Mouse (Mus musculus) embryonic facial prominence, embryonic 11.5 days (tissue): ENCODE data around the gene Morc3. TPM values are rescaled to one million over a fixed set of nuclear protein-coding genes. Genes with fewer than 3 reads are reported as not detected.

Source experiments
- ATAC-seq: fragments of 200-750 bp; cut with Nextera tagmentation; replicated peaks from 2 replicates; pipeline ENCODE4 v1.8.0; 2017; ENCODE audit warnings: low read depth; ENCODE audit not compliant: insufficient number of reproducible peaks, low FRiP score, low TSS enrichment
- DNase-seq: peaks from one replicate; pipeline ENCODE4 v3.0.0-alpha.2; 2015; ENCODE audit warnings: low spot score
- H3K27ac ChIP-seq: fragments of 300-500 bp; sonication (generic); replicated peaks from 2 replicates; pipeline ENCODE4 v1.5.1; 2014; ENCODE audit warnings: mild to moderate bottlenecking, low read depth, low read length, control low read depth
- H3K27me3 ChIP-seq: fragments of 300-500 bp; sonication (generic); 2 replicates; pipeline ENCODE4 v1.6.1; 2014; ENCODE audit warnings: mild to moderate bottlenecking, low read length, moderate library complexity, mixed read lengths; ENCODE audit not compliant: control insufficient read depth, insufficient read depth
- H3K36me3 ChIP-seq: fragments of 300-500 bp; sonication (generic); replicated peaks from 2 replicates; pipeline ENCODE4 v1.6.1; 2014; ENCODE audit warnings: low read depth, mild to moderate bottlenecking, low read length, moderate library complexity, mixed read lengths; ENCODE audit not compliant: control insufficient read depth, insufficient read depth
- H3K4me1 ChIP-seq: fragments of 300-500 bp; sonication (generic); 2 replicates; pipeline ENCODE4 v1.6.1; 2014; ENCODE audit warnings: low read length, mixed read lengths; ENCODE audit not compliant: control insufficient read depth, insufficient read depth
- H3K4me2 ChIP-seq: fragments of 300-500 bp; sonication (generic); 2 replicates; pipeline ENCODE4 v1.6.1; 2014; ENCODE audit warnings: low read depth, mild to moderate bottlenecking, control low read depth, low read length, moderate library complexity
- H3K4me3 ChIP-seq: fragments of 300-500 bp; sonication (generic); 2 replicates; pipeline ENCODE4 v1.5.1; 2014; ENCODE audit warnings: low read depth, low read length, control low read depth
- H3K9ac ChIP-seq: fragments of 300-500 bp; sonication (generic); replicated peaks from 2 replicates; pipeline ENCODE4 v1.6.1; 2014; ENCODE audit warnings: mild to moderate bottlenecking, control low read depth, low read length
- H3K9me3 ChIP-seq: fragments of 300-500 bp; sonication (generic); replicated peaks from 2 replicates; pipeline ENCODE4 v1.6.1; 2016; ENCODE audit warnings: mild to moderate bottlenecking, low read length, inconsistent platforms, mixed read lengths; ENCODE audit not compliant: control insufficient read depth
- WGBS: fragments of 180-500 bp; shearing (Covaris S2); extraction: QIAGEN DNeasy Blood & Tissue Kit; methylation state at CpG from one replicate; pipeline ENCODE4 v1.1.7; 2014; 5-methylcytosine and 5-hydroxymethylcytosine counted together
- polyA plus RNA-seq: library from polyadenylated mRNA; unstranded; fragments of >200 nt; fragmentation: Nextera tagmentation; extraction: Ambion mirVana; gene quantifications from 2 replicates; pipeline ENCODE4 v1.2.1, GENCODE M21; 2014

The Morc3 gene
- polyA plus RNA-seq, 1 experiment from 2014 or later = 33.2 TPM

DNA sequence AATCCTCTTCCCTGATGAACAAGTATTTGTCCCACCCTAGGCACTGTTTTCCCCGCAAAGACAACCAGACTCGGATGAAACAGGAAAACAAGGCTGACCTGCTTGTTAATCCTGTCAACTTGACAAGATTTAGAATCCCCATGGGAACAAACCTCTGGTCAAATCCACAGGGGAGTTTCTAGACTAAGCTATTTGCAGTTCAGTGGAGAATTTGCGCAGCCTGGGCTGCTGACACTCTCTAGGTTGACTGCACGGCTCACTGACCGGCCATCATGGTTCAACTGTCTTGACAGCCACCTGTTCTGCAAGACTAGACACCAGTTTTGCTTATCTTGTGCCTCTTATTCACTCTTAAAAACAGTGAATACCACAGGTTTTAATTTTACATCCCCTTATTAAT, 1.0 kb upstream of the Morc3 start:
- Histone ChIP-seq H3K4me3 (no peak overlapping the region), H3K9me3 (no peaks in the 10 kb centered on the region), H3K4me2 (no peak overlapping the region), H3K27me3 (no peaks in the 10 kb centered on the region), H3K36me3 (no peaks in the 10 kb centered on the region), H3K4me1 (no peaks in the 10 kb centered on the region), H3K27ac (no peak overlapping the region), H3K9ac (no peak overlapping the region)
- no peak for DNase-seq
- 65% methylated on average over 5 of the region's 5 CpGs for WGBS
- no peak for ATAC-seq

GRCm38 (mm10) chr16:93832451-93833276, 743 bp downstream of the Morc3 start:
- H3K9me3 ChIP-seq = no peaks in the 10 kb centered on the region
- H3K4me2 ChIP-seq = peak overlapping the region; percentile 59
- no peaks in the 10 kb centered on the region for H3K27me3 ChIP-seq
- H3K27ac ChIP-seq = peak overlapping the region; percentile 85; the same call in 1 of the 2 replicates
- H3K36me3 ChIP-seq = no peaks in the 10 kb centered on the region
- peak overlapping the region; percentile 59 for H3K4me3 ChIP-seq
- H3K9ac ChIP-seq = peak overlapping the region; percentile 91
- 1% methylated on average over 47 of the region's 69 CpGs for WGBS
- ATAC-seq (peak; percentile 65), DNase-seq (peak; percentile 70)
- no peaks in the 10 kb centered on the region for H3K4me1 ChIP-seq

GRCm38 (mm10) chr16:93833551-93833950, 1.6 kb downstream of the Morc3 start:
- peak overlapping the region; percentile 59 for H3K4me3 ChIP-seq
- no peak for ATAC-seq
- no peaks in the 10 kb centered on the region for H3K9me3 ChIP-seq
- H3K4me2 ChIP-seq = peak overlapping the region; percentile 59
- no peak overlapping the region for H3K27ac ChIP-seq
- 85% methylated on average over 6 of the region's 6 CpGs for WGBS
- H3K36me3 ChIP-seq = no peaks in the 10 kb centered on the region
- H3K4me1 ChIP-seq = no peaks in the 10 kb centered on the region
- no peak overlapping the region for H3K9ac ChIP-seq
- H3K27me3 ChIP-seq = no peaks in the 10 kb centered on the region
- DNase-seq = no peak

- DNase-seq (no peak), ATAC-seq (no peak)
- H3K4me2 ChIP-seq = no peak overlapping the region
- no peaks in the 10 kb centered on the region for H3K36me3 ChIP-seq
- no peak overlapping the region for H3K9ac ChIP-seq
- H3K4me3 ChIP-seq = no peak overlapping the region
- WGBS = 93% methylated on average over 2 of the region's 2 CpGs
- H3K27me3 ChIP-seq = no peaks in the 10 kb centered on the region
- H3K4me1 ChIP-seq = no peaks in the 10 kb centered on the region
- no peaks in the 10 kb centered on the region for H3K9me3 ChIP-seq
- no peak overlapping the region for H3K27ac ChIP-seq
Observed at GRCm38 (mm10) chr16:93834076-93834475, 2.2 kb downstream of the Morc3 start.

DNA sequence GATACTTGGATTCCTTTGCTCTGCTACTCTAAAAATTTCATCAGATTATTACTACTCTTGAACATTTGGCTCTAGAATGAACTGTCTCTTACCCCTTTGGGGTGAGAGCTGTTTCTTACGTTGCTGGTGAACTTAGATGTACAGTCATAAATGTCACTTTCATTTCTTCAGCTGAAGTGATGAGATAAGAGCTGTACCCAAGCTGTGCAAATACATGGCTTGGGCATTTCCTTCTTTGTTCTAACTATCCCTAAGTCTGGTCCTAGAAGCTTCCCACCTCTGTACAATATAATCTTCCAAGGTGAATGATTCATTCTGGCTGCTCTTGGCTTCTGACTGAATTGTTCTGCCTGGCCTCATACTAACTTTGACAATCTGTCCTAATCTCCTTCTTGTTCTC, 7.1 kb downstream of the Morc3 start:
- Histone ChIP-seq H3K27ac (no peak overlapping the region), H3K4me1 (no peaks in the 10 kb centered on the region), H3K27me3 (no peaks in the 10 kb centered on the region), H3K4me2 (no peak overlapping the region), H3K9me3 (no peaks in the 10 kb centered on the region), H3K4me3 (no peak overlapping the region), H3K36me3 (no peaks in the 10 kb centered on the region; the same call in 1 of the 2 replicates), H3K9ac (no peak overlapping the region)
- 88% methylated on average over 1 of the region's 1 CpGs for WGBS
- ATAC-seq (no peak), DNase-seq (no peak)

- no peak for ATAC-seq
- H3K4me2 ChIP-seq = no peak overlapping the region
- H3K9me3 ChIP-seq = no peaks in the 10 kb centered on the region
- no peaks in the 10 kb centered on the region; the same call in 1 of the 2 replicates for H3K36me3 ChIP-seq
- DNase-seq = no peak
- H3K27me3 ChIP-seq = no peaks in the 10 kb centered on the region
- no peaks in the 10 kb centered on the region for H3K4me1 ChIP-seq
- no peak overlapping the region for H3K9ac ChIP-seq
- H3K4me3 ChIP-seq = no peak overlapping the region
- 92% methylated on average over 3 of the region's 3 CpGs for WGBS
- H3K27ac ChIP-seq = no peak overlapping the region
Observed at GRCm38 (mm10) chr16:93850527-93850926, 18.6 kb downstream of the Morc3 start.

DNA sequence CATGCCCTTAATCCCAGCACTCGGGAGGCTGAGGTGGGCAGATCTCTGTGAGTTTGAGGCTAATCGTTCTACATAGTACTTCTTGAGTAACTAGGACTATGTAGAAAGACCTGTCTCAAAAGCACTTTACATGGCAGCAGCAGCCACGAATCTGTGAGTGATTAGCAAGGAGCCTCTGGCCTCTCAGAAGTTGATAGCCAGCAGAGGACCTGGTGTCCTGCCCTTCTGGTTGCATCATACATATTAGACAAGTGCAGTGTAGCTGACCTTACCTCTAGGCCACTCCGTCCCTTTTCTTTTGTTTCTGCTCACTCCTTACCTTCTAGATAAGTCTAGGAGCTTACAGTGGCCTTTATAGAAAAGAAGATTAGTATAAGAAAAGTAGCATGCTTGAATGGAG, 28.0 kb downstream of the Morc3 start:
- peaks cover 16% of the 10 kb centered on the region for H3K36me3 ChIP-seq
- WGBS = 79% methylated on average over 4 of the region's 4 CpGs

GRCm38 (mm10) chr16:93860686-93861085, 28.8 kb downstream of the Morc3 start:
- Histone ChIP-seq H3K9ac (no peak overlapping the region), H3K9me3 (no peaks in the 10 kb centered on the region), H3K4me1 (no peaks in the 10 kb centered on the region), H3K4me2 (no peak overlapping the region), H3K27me3 (no peaks in the 10 kb centered on the region), H3K4me3 (no peak overlapping the region), H3K27ac (no peak overlapping the region), H3K36me3 (peaks cover 16% of the 10 kb centered on the region)
- DNase-seq (no peak), ATAC-seq (no peak)

More for the DNA sequence above, 28.0 kb downstream of the Morc3 start:
- H3K27me3 ChIP-seq = no peaks in the 10 kb centered on the region
- ATAC-seq = no peak
- H3K9me3 ChIP-seq = no peaks in the 10 kb centered on the region
- H3K4me1 ChIP-seq = no peaks in the 10 kb centered on the region
- H3K4me3 ChIP-seq = no peak overlapping the region
- H3K4me2 ChIP-seq = no peak overlapping the region
- no peak overlapping the region for H3K9ac ChIP-seq
- DNase-seq = no peak
- no peak overlapping the region for H3K27ac ChIP-seq
